Mouse (Mus musculus): ENCODE data around the gene Asprv1. TPM values are rescaled to one million over a fixed set of nuclear protein-coding genes. Genes with fewer than 3 reads are reported as not detected.

Asprv1 gene
- polyA plus RNA-seq, 1 experiment, result 0.67 TPM

- Histone ChIP-seq H3K27ac (replicated peaks; ENCODE audit: low read depth, low read length) (no peak overlapping the region), H3K4me1 (ENCODE audit: control insufficient read depth, insufficient read depth, insufficient read length, low read length) (peaks cover 6% of the 10 kb centered on the region; the same call in 1 of the 2 replicates), H3K4me3 (ENCODE audit: insufficient read depth, low read depth, low read length) (no peak overlapping the region)
Measured at GRCm38 (mm10) chr6:86599197-86599596, 28.8 kb upstream of the Asprv1 start.

GRCm38 (mm10) chr6:86599951-86600414, 28.0 kb upstream of the Asprv1 start:
- no peak overlapping the region for H3K27ac ChIP-seq (replicated peaks; ENCODE audit: low read depth, low read length)

GRCm38 (mm10) chr6:86605260-86605659, 22.7 kb upstream of the Asprv1 start:
- H3K27ac ChIP-seq (replicated peaks; ENCODE audit: low read depth, low read length), result no peak overlapping the region
- H3K4me1 ChIP-seq (ENCODE audit: control insufficient read depth, insufficient read depth, insufficient read length, low read length), result peaks cover 3% of the 10 kb centered on the region; the same call in 1 of the 2 replicates
- H3K4me3 ChIP-seq (ENCODE audit: insufficient read depth, low read depth, low read length), result no peak overlapping the region

More at GRCm38 (mm10) chr6:86599951-86600414, 28.0 kb upstream of the Asprv1 start:
- peaks cover 6% of the 10 kb centered on the region; the same call in 1 of the 2 replicates for H3K4me1 ChIP-seq (ENCODE audit: control insufficient read depth, insufficient read depth, insufficient read length, low read length)
- H3K4me3 ChIP-seq (ENCODE audit: insufficient read depth, low read depth, low read length), result no peak overlapping the region

- Histone ChIP-seq H3K4me3 (ENCODE audit: insufficient read depth, low read depth, low read length) (no peak overlapping the region), H3K27ac (replicated peaks; ENCODE audit: low read depth, low read length) (no peak overlapping the region), H3K4me1 (ENCODE audit: control insufficient read depth, insufficient read depth, insufficient read length, low read length) (peaks cover 2% of the 10 kb centered on the region; the same call in 1 of the 2 replicates)
Measured at GRCm38 (mm10) chr6:86606289-86606688, 21.7 kb upstream of the Asprv1 start.

GRCm38 (mm10) chr6:86607471-86607870, 20.5 kb upstream of the Asprv1 start:
- Histone ChIP-seq H3K27ac (replicated peaks; ENCODE audit: low read depth, low read length) (no peak overlapping the region), H3K4me1 (ENCODE audit: control insufficient read depth, insufficient read depth, insufficient read length, low read length) (peaks cover 2% of the 10 kb centered on the region; the same call in 1 of the 2 replicates), H3K4me3 (ENCODE audit: insufficient read depth, low read depth, low read length) (no peak overlapping the region)

DNA sequence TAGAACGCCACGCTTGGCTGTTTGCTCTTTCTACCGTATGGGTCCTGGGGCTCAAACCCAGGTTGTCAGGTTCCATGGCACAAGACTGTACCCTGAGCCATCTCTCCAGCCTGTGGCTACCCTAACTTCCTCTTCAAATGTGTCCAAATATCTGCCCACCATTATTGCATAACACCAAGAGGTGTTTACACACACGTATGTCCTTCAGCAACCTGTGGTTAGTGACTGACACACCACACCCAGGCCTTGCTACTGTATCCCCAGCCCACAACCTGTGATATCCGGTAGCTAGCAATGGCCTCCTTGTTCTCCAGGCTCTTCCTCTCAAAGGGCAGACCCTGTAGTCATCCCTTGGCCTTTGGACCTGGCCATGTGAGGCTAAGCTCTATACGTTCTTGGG, 18.7 kb upstream of the Asprv1 start:
- H3K4me3 ChIP-seq (ENCODE audit: insufficient read depth, low read depth, low read length), result no peak overlapping the region
- no peak overlapping the region for H3K27ac ChIP-seq (replicated peaks; ENCODE audit: low read depth, low read length)
- peaks cover 2% of the 10 kb centered on the region; the same call in 1 of the 2 replicates for H3K4me1 ChIP-seq (ENCODE audit: control insufficient read depth, insufficient read depth, insufficient read length, low read length)

GRCm38 (mm10) chr6:86610714-86611113, 17.2 kb upstream of the Asprv1 start:
- Histone ChIP-seq H3K4me1 (ENCODE audit: control insufficient read depth, insufficient read depth, insufficient read length, low read length) (peaks cover 2% of the 10 kb centered on the region; the same call in 1 of the 2 replicates), H3K27ac (replicated peaks; ENCODE audit: low read depth, low read length) (no peak overlapping the region), H3K4me3 (ENCODE audit: insufficient read depth, low read depth, low read length) (no peak overlapping the region)

DNA sequence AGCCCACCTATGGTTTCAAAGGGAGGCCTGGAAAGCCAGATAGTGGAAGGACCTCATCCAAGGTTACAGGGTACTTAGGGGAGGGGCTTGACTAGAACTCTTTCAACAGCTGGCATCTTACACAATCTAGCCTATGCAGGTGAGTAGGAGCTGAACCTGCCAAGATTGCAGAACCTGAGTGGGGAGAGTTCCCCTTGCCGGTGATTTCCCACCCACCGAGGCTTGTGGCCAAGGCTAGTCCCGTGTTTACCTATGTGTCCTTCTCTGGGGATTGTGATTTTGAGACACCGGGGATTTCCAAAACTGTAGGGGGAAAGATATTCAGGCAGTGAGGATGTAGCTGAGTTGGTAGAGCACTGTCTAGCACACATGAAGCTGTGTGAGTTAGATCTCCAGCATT, 12.7 kb upstream of the Asprv1 start:
- Histone ChIP-seq H3K4me3 (ENCODE audit: insufficient read depth, low read depth, low read length) (no peak overlapping the region), H3K27ac (replicated peaks; ENCODE audit: low read depth, low read length) (no peak overlapping the region), H3K4me1 (ENCODE audit: control insufficient read depth, insufficient read depth, insufficient read length, low read length) (0 out of 2 replicates have a peak, but pooled peaks cover 2% of the 10 kb centered on the region)

GRCm38 (mm10) chr6:86623201-86623600, 4.8 kb upstream of the Asprv1 start:
- Histone ChIP-seq H3K4me1 (ENCODE audit: control insufficient read depth, insufficient read depth, insufficient read length, low read length) (no peaks in the 10 kb centered on the region), H3K27ac (replicated peaks; ENCODE audit: low read depth, low read length) (no peak overlapping the region)

DNA sequence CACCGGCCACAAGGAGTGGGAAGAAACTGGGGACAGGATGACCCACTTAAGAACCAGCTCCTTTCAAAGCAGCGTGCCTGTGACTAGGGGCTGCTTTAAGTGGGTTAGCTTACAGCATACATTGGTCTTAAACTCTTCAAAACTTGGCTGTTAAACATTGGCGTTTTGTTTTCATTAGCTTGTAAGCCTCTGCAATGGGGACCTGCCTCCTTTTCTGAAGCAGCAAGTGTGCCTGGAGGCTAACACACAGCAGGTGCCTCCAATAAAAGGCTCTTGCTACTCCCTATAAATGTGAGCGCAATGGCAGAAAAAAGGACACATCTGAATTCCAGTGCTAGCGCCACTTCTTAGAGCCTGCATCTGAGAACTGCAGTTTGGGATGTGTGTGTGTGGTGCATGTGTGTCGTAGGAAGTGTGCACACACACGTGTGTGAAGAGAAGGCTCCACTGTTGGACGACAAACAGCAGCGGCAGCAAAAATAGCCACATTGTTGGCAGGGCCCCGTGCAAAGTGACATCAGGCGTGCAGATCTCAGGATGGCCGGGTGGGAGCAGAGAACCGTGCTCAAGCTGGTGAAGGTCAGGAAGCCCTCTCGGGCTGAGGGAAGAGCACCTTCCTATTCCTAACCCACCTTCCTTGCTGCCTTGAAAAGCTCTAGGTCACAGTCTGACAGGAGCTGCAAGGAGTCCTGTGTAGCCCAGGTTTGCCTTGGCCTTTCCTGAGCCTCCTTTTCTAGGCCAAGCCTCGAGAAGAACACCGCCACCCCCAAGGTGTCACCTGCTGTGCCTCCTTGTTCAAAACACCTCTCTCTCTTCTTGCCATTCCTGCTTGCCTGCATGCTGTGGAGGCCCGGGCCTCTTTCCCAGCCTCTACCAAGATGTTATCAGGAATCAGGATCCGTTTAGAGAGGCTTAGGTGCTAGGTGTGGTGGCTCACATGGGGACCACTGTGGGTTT, 3.6 kb upstream of the Asprv1 start:
- H3K4me3 ChIP-seq (ENCODE audit: insufficient read depth, low read depth, low read length), result no peak overlapping the region
- H3K4me1 ChIP-seq (ENCODE audit: control insufficient read depth, insufficient read depth, insufficient read length, low read length), result no peaks in the 10 kb centered on the region
- no peak overlapping the region for H3K27ac ChIP-seq (replicated peaks; ENCODE audit: low read depth, low read length)

More at GRCm38 (mm10) chr6:86623201-86623600, 4.8 kb upstream of the Asprv1 start:
- no peak overlapping the region for H3K4me3 ChIP-seq (ENCODE audit: insufficient read depth, low read depth, low read length)

- Histone ChIP-seq H3K27ac (replicated peaks; ENCODE audit: low read depth, low read length) (no peak overlapping the region), H3K4me1 (ENCODE audit: control insufficient read depth, insufficient read depth, insufficient read length, low read length) (no peaks in the 10 kb centered on the region), H3K4me3 (ENCODE audit: insufficient read depth, low read depth, low read length) (no peak overlapping the region)
Measured at GRCm38 (mm10) chr6:86630141-86630540, 2.2 kb downstream of the Asprv1 start.

DNA sequence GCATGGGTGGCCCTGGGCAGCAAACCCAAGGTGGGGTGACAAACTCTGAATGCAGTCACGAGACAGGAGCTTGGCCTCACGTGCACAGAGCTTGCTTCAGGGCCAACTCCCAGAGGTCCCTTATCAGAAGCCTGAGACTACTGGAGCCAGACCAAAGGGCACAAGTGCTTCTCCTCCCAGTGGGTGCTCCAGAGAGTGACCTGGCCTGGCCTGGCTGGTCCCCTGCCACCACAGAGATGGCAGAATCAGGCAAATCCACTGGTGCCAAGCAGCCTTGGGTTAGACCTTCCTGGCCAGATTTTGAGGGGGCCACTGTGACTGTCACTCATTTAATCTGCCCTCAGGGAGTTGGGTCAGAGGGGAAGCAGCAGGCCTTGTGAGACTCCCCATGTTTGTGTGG, 8.5 kb downstream of the Asprv1 start:
- Histone ChIP-seq H3K4me1 (ENCODE audit: control insufficient read depth, insufficient read depth, insufficient read length, low read length) (peaks cover 4% of the 10 kb centered on the region; the same call in 1 of the 2 replicates), H3K4me3 (ENCODE audit: insufficient read depth, low read depth, low read length) (no peak overlapping the region), H3K27ac (replicated peaks; ENCODE audit: low read depth, low read length) (no peak overlapping the region)

DNA sequence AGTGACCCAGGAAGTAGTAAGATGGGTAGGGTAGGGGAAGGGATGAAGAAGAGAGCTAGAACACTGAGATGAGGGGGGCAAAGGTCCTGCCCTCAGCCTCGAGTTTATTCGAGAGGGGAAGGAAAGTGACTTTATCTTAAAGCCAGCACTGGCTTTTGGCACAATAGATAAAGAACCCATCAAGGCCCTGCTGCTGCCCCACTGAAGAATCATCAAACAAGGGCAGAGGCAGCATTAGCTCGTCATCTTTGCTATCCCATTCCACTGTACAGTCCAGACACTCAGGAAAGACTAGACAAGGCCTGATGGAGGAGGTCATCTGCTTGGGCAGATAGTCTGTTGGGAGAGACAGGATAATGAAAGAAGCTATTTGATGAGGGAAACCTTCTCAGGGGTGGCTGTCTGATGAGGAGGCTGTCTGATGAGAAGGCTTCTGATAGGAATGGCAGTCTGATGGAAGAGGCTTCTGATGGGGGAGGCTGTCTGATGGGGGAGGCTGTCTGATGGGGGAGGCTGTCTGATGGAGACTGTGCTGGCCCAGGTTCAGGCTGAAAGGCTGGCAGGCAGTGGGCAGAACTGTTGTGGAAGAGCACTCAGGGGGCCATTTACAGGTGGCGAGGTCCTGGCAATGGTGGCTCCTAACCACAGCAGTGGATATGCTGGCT, 9.3 kb downstream of the Asprv1 start:
- H3K4me1 ChIP-seq (ENCODE audit: control insufficient read depth, insufficient read depth, insufficient read length, low read length), result peaks cover 4% of the 10 kb centered on the region; the same call in 1 of the 2 replicates
- H3K27ac ChIP-seq (replicated peaks; ENCODE audit: low read depth, low read length), result no peak overlapping the region
- no peak overlapping the region for H3K4me3 ChIP-seq (ENCODE audit: insufficient read depth, low read depth, low read length)

DNA sequence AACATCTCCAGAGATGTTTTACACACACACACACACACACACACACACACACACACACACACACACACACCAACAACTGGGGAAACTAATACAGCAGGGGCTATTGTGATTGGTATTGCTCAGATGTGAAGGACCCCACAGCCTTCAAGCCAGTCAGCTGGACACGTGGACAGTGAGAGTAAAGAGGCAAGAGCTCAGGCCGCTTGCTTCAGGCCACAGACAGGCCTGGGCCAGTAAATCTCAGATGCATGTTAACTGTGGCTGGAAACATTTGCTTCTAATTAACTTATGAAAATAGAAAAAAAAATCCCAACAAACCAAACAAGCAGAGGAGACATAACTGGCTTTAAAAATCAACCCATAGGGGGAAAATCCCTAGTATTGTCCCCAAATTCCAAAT, 9.9 kb downstream of the Asprv1 start:
- H3K4me1 ChIP-seq (ENCODE audit: control insufficient read depth, insufficient read depth, insufficient read length, low read length), result peaks cover 4% of the 10 kb centered on the region; the same call in 1 of the 2 replicates
- no peak overlapping the region for H3K27ac ChIP-seq (replicated peaks; ENCODE audit: low read depth, low read length)
- no peak overlapping the region for H3K4me3 ChIP-seq (ENCODE audit: insufficient read depth, low read depth, low read length)

GRCm38 (mm10) chr6:86638434-86638833, 10.5 kb downstream of the Asprv1 start:
- Histone ChIP-seq H3K27ac (replicated peaks; ENCODE audit: low read depth, low read length) (no peak overlapping the region), H3K4me1 (ENCODE audit: control insufficient read depth, insufficient read depth, insufficient read length, low read length) (peaks cover 4% of the 10 kb centered on the region; the same call in 1 of the 2 replicates), H3K4me3 (ENCODE audit: insufficient read depth, low read depth, low read length) (no peak overlapping the region)

Data from brown adipose tissue, adult 24 weeks (tissue).